Mouse (Mus musculus): ENCODE results near the gene 4930539E08Rik. TPM values are rescaled to one million over a fixed set of nuclear protein-coding genes. Genes with fewer than 3 reads are reported as not detected.

4930539E08Rik gene
- polyA plus RNA-seq, 1 experiment from 2014 or later: 0.02 TPM

GRCm38 (mm10) chr17:28910139-28910538, 5.0 kb downstream of the 4930539E08Rik start:
- WGBS: 37% methylated on average over 7 of the region's 7 CpGs
- Histone ChIP-seq H3K9ac (replicated peaks; ENCODE audit: low read depth) (no peak overlapping the region), H3K27me3 (replicated peaks; ENCODE audit: insufficient read depth, low read length) (no peaks in the 10 kb centered on the region), H3K9me3 (ENCODE audit: low read length) (no peaks in the 10 kb centered on the region), H3K4me3 (ENCODE audit: low read depth, low read length) (no peak overlapping the region), H3K4me1 (ENCODE audit: insufficient read depth, low read depth, low read length) (peaks cover 4% of the 10 kb centered on the region; the same call in 1 of the 2 replicates), H3K36me3 (ENCODE audit: insufficient read depth, low read length) (no peaks in the 10 kb centered on the region), H3K27ac (ENCODE audit: low read length) (no peak overlapping the region), H3K4me2 (replicated peaks; ENCODE audit: low read depth, low read length) (no peak overlapping the region)
- ATAC-seq (no peak), DNase-seq (ENCODE audit: low spot score) (peak; percentile 36)
- TF ChIP-seq EP300 (IDR thresholded peaks at IDR 0.05) (no peak), CTCF (IDR thresholded peaks at IDR 0.05) (peak; percentile 46)

GRCm38 (mm10) chr17:28909252-28909941, 5.7 kb downstream of the 4930539E08Rik start:
- ATAC-seq (no peak), DNase-seq (ENCODE audit: low spot score) (peak; percentile 69)
- Histone ChIP-seq H3K4me2 (replicated peaks; ENCODE audit: low read depth, low read length) (peak overlapping the region; percentile 40), H3K4me1 (ENCODE audit: insufficient read depth, low read depth, low read length) (peaks cover 4% of the 10 kb centered on the region; the same call in 1 of the 2 replicates), H3K4me3 (ENCODE audit: low read depth, low read length) (peak overlapping the region; percentile 12; the same call in 1 of the 2 replicates), H3K27me3 (replicated peaks; ENCODE audit: insufficient read depth, low read length) (no peaks in the 10 kb centered on the region), H3K27ac (ENCODE audit: low read length) (no peak overlapping the region), H3K9me3 (ENCODE audit: low read length) (no peaks in the 10 kb centered on the region), H3K36me3 (ENCODE audit: insufficient read depth, low read length) (no peaks in the 10 kb centered on the region), H3K9ac (replicated peaks; ENCODE audit: low read depth) (no peak overlapping the region)
- WGBS: 6% methylated on average over 29 of the region's 29 CpGs
- TF ChIP-seq CTCF (IDR thresholded peaks at IDR 0.05): peak; percentile 73
- no peak for TF ChIP-seq EP300 (IDR thresholded peaks at IDR 0.05)

DNA sequence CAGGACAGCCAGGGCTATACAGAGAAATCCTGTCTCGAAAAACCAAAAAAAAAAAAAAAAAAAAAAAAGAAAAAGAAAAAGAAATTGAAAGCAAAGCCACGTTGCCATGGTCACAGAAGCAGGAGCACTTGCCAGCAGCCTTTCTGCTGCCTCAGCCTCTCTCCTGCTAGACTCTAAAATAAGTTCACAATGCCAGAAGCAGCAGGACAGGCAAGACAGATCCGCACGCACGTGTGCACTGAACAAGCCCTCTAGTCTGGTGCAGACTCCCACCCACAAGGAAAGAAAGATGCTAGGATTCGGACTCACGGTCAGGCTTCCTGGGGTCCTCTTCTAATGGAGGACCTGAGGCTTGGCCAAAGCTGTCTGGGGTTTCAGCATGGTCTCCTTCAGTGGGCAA, 7.2 kb downstream of the 4930539E08Rik start:
- ATAC-seq (no peak), DNase-seq (ENCODE audit: low spot score) (no peak)
- Histone ChIP-seq H3K36me3 (ENCODE audit: insufficient read depth, low read length) (no peaks in the 10 kb centered on the region), H3K4me1 (ENCODE audit: insufficient read depth, low read depth, low read length) (peaks cover 4% of the 10 kb centered on the region; the same call in 1 of the 2 replicates), H3K4me3 (ENCODE audit: low read depth, low read length) (no peak overlapping the region), H3K4me2 (replicated peaks; ENCODE audit: low read depth, low read length) (no peak overlapping the region), H3K9me3 (ENCODE audit: low read length) (no peaks in the 10 kb centered on the region), H3K27me3 (replicated peaks; ENCODE audit: insufficient read depth, low read length) (no peaks in the 10 kb centered on the region), H3K27ac (ENCODE audit: low read length) (no peak overlapping the region), H3K9ac (replicated peaks; ENCODE audit: low read depth) (no peak overlapping the region)
- TF ChIP-seq CTCF (IDR thresholded peaks at IDR 0.05) (no peak), EP300 (IDR thresholded peaks at IDR 0.05) (no peak)
- 65% methylated on average over 7 of the region's 7 CpGs for WGBS

GRCm38 (mm10) chr17:28905377-28905916, 9.7 kb downstream of the 4930539E08Rik start:
- no peaks in the 10 kb centered on the region for H3K27me3 ChIP-seq (replicated peaks; ENCODE audit: insufficient read depth, low read length)
- ATAC-seq (no peak), DNase-seq (ENCODE audit: low spot score) (no peak)
- 75% methylated on average over 13 of the region's 13 CpGs for WGBS
- peaks cover 4% of the 10 kb centered on the region; the same call in 1 of the 2 replicates for H3K4me1 ChIP-seq (ENCODE audit: insufficient read depth, low read depth, low read length)
- no peaks in the 10 kb centered on the region for H3K36me3 ChIP-seq (ENCODE audit: insufficient read depth, low read length)
- no peaks in the 10 kb centered on the region for H3K9me3 ChIP-seq (ENCODE audit: low read length)
- TF ChIP-seq CTCF (IDR thresholded peaks at IDR 0.05): no peak
- TF ChIP-seq EP300 (IDR thresholded peaks at IDR 0.05): no peak
- H3K4me2 ChIP-seq (replicated peaks; ENCODE audit: low read depth, low read length): no peak overlapping the region
- H3K27ac ChIP-seq (ENCODE audit: low read length): no peak overlapping the region
- no peak overlapping the region for H3K4me3 ChIP-seq (ENCODE audit: low read depth, low read length)
- H3K9ac ChIP-seq (replicated peaks; ENCODE audit: low read depth): no peak overlapping the region

- TF ChIP-seq EP300 (IDR thresholded peaks at IDR 0.05) (no peak), CTCF (IDR thresholded peaks at IDR 0.05) (peak; percentile 84)
- peaks cover 4% of the 10 kb centered on the region; the same call in 1 of the 2 replicates for H3K4me1 ChIP-seq (ENCODE audit: insufficient read depth, low read depth, low read length)
- H3K27me3 ChIP-seq (replicated peaks; ENCODE audit: insufficient read depth, low read length): no peaks in the 10 kb centered on the region
- DNase-seq (ENCODE audit: low spot score): peak; percentile 49
- H3K4me3 ChIP-seq (ENCODE audit: low read depth, low read length): no peak overlapping the region
- no peaks in the 10 kb centered on the region for H3K9me3 ChIP-seq (ENCODE audit: low read length)
- H3K4me2 ChIP-seq (replicated peaks; ENCODE audit: low read depth, low read length): no peak overlapping the region
- WGBS: 30% methylated on average over 23 of the region's 23 CpGs
- H3K36me3 ChIP-seq (ENCODE audit: insufficient read depth, low read length): no peaks in the 10 kb centered on the region
- no peak overlapping the region for H3K27ac ChIP-seq (ENCODE audit: low read length)
- no peak; the same call in 1 of the 2 replicates for ATAC-seq
- H3K9ac ChIP-seq (replicated peaks; ENCODE audit: low read depth): no peak overlapping the region
These were observed 10.4 kb downstream of the 4930539E08Rik start for GRCm38 (mm10) chr17:28904546-28905376.

DNA sequence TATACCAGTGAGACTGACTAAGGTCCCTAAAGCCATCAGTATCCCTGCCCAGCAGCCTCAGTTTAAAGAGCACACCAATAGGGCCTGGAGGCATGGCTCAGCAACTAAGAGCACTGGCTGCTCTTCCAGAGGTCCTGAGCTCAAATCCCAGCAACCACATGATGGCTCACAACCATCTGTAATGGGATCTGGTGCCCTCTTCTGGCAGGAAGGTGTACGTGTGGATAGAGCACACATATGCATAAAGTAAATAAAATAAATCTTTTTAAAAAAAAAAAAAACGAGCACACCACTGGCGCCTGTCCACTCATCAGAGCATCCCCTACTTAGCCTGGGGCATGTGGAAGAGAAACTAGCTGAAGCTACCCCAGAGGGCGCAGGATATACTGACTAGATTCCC, 13.6 kb downstream of the 4930539E08Rik start:
- 66% methylated on average over 4 of the region's 4 CpGs for WGBS
- H3K27ac ChIP-seq (ENCODE audit: low read length): no peak overlapping the region
- ATAC-seq: no peak
- H3K9ac ChIP-seq (replicated peaks; ENCODE audit: low read depth): no peak overlapping the region
- no peak overlapping the region for H3K4me2 ChIP-seq (replicated peaks; ENCODE audit: low read depth, low read length)
- H3K36me3 ChIP-seq (ENCODE audit: insufficient read depth, low read length): no peaks in the 10 kb centered on the region
- peak; percentile 41 for TF ChIP-seq CTCF (IDR thresholded peaks at IDR 0.05)
- no peak for TF ChIP-seq EP300 (IDR thresholded peaks at IDR 0.05)
- H3K27me3 ChIP-seq (replicated peaks; ENCODE audit: insufficient read depth, low read length): no peaks in the 10 kb centered on the region
- DNase-seq (ENCODE audit: low spot score): no peak
- H3K4me3 ChIP-seq (ENCODE audit: low read depth, low read length): no peak overlapping the region
- no peaks in the 10 kb centered on the region for H3K9me3 ChIP-seq (ENCODE audit: low read length)
- no peaks in the 10 kb centered on the region for H3K4me1 ChIP-seq (ENCODE audit: insufficient read depth, low read depth, low read length)
